Mouse (Mus musculus): Measurements from ENCODE around the gene Defb13. TPM values are rescaled to one million over a fixed set of nuclear protein-coding genes. Genes with fewer than 3 reads are reported as not detected.
"Not testable (repeated sequence)": the region's sequence is repeated elsewhere in the genome, so short reads cannot be mapped to it uniquely, and the experiment has no call there.

Defb13 gene
- polyA plus RNA-seq (2011; ENCODE audit: insufficient read length, low read depth, missing spikeins), result not detected in 2 replicates

DNA sequence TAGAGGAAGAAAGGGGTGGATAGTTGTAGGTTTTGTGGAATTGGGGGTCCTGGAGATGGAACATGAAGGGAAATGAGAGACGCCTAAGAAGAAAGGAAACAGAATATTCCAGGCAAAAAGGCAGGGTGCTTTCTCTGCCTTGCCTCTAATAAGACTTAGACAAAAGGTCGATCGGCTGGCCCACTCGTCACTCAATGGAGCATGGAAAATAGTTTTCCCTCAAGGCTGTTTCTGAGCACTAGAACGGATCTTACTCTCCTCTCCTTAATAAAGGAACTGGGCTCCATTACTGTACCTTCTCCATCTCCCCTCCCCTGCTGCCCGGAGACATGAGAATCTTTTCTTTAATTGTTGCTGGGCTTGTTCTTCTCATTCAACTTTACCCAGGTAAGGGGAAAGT lies at the start of gene Defb13:
TSS of gene Defb13 (plus strand) at position 301 of the 400 bp plus-strand sequence.
- Histone ChIP-seq H3K4me3 (ENCODE audit: insufficient read depth, low read length) (no peak within 1 kb of the TSS), H3K4me1 (ENCODE audit: control insufficient read depth, insufficient read depth, low read length) (no peaks in the 10 kb centered on the region), H3K27ac (ENCODE audit: insufficient read depth, low read length) (no peak within 1 kb of the TSS)
- no peak for TF ChIP-seq POLR2A (IDR thresholded peaks at IDR 0.05; ENCODE audit: low read depth, low read length)
- no peak for TF ChIP-seq CTCF (IDR thresholded peaks at IDR 0.05; ENCODE audit: borderline replicate concordance, insufficient read depth, low read length)

DNA sequence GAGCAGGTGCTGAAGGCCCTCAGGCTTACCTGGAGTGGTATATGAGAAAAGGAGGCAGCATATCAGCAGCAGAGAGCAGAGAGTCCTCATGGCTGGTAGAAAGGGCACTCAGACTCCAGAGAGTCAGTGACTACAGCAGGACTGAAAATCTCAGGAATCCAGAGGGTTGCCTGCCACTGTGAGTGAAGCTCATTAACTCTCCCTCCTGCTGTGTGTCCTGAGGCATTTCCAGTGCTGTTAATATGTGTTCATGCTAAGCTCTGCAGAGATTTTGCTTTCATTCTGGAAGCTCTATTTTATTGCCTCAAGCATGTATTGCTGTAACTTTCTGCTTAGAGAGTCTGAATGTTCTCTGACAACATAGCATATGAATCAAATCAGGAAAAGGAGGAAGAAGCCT lies 40.3 kb upstream of the Defb13 start, which contains the start of gene Defb11:
TSS of gene Defb11 (minus strand) at position 123 of the 400 bp plus-strand sequence.
- not testable (repeated sequence) for H3K4me3 ChIP-seq (ENCODE audit: insufficient read depth, low read length); H3K27ac ChIP-seq (ENCODE audit: insufficient read depth, low read length); H3K4me1 ChIP-seq (ENCODE audit: control insufficient read depth, insufficient read depth, low read length)

- H3K4me3 ChIP-seq (ENCODE audit: insufficient read depth, low read length), result no peak overlapping the region
- H3K27ac ChIP-seq (ENCODE audit: insufficient read depth, low read length), result no peak overlapping the region
- no peaks in the 10 kb centered on the region for H3K4me1 ChIP-seq (ENCODE audit: control insufficient read depth, insufficient read depth, low read length)
- TF ChIP-seq POLR2A (IDR thresholded peaks at IDR 0.05; ENCODE audit: low read depth, low read length) (no peak), CTCF (IDR thresholded peaks at IDR 0.05; ENCODE audit: borderline replicate concordance, insufficient read depth, low read length) (no peak)
These were observed 34.6 kb upstream of the Defb13 start for GRCm38 (mm10) chr8:21911931-21912330.

GRCm38 (mm10) chr8:21912554-21912953 lies 34.0 kb upstream of the Defb13 start:
- Histone ChIP-seq H3K4me1 (ENCODE audit: control insufficient read depth, insufficient read depth, low read length) (no peaks in the 10 kb centered on the region), H3K27ac (ENCODE audit: insufficient read depth, low read length) (no peak overlapping the region), H3K4me3 (ENCODE audit: insufficient read depth, low read length) (no peak overlapping the region)
- TF ChIP-seq POLR2A (IDR thresholded peaks at IDR 0.05; ENCODE audit: low read depth, low read length) (no peak), CTCF (IDR thresholded peaks at IDR 0.05; ENCODE audit: borderline replicate concordance, insufficient read depth, low read length) (no peak)

GRCm38 (mm10) chr8:21915625-21916024 lies 30.9 kb upstream of the Defb13 start:
- TF ChIP-seq CTCF (IDR thresholded peaks at IDR 0.05; ENCODE audit: borderline replicate concordance, insufficient read depth, low read length) (no peak), POLR2A (IDR thresholded peaks at IDR 0.05; ENCODE audit: low read depth, low read length) (no peak)
- no peaks in the 10 kb centered on the region for H3K4me1 ChIP-seq (ENCODE audit: control insufficient read depth, insufficient read depth, low read length)
- no peak overlapping the region for H3K4me3 ChIP-seq (ENCODE audit: insufficient read depth, low read length)
- H3K27ac ChIP-seq (ENCODE audit: insufficient read depth, low read length), result no peak overlapping the region

- not testable (repeated sequence) for H3K27ac ChIP-seq (ENCODE audit: insufficient read depth, low read length); H3K4me1 ChIP-seq (ENCODE audit: control insufficient read depth, insufficient read depth, low read length); H3K4me3 ChIP-seq (ENCODE audit: insufficient read depth, low read length)
These were observed 15.8 kb upstream of the Defb13 start for GRCm38 (mm10) chr8:21930754-21931153.

- Histone ChIP-seq H3K4me1 (ENCODE audit: control insufficient read depth, insufficient read depth, low read length) (no peaks in the 10 kb centered on the region), H3K4me3 (ENCODE audit: insufficient read depth, low read length) (no peak within 1 kb of the TSS), H3K27ac (ENCODE audit: insufficient read depth, low read length) (no peak within 1 kb of the TSS)
- TF ChIP-seq POLR2A (IDR thresholded peaks at IDR 0.05; ENCODE audit: low read depth, low read length) (no peak), CTCF (IDR thresholded peaks at IDR 0.05; ENCODE audit: borderline replicate concordance, insufficient read depth, low read length) (no peak)
These were observed 14.0 kb upstream of the Defb13 start, which contains the start of gene Defb15 for GRCm38 (mm10) chr8:21932610-21933009. Gene Defb15, minus strand, starts transcription at chr8:21932710.

GRCm38 (mm10) chr8:21938052-21938451 lies 8.5 kb upstream of the Defb13 start, which contains the start of gene Defb35:
Gene Defb35, plus strand, starts transcription at chr8:21938352.
- H3K4me1 ChIP-seq (ENCODE audit: control insufficient read depth, insufficient read depth, low read length); H3K4me3 ChIP-seq (ENCODE audit: insufficient read depth, low read length); H3K27ac ChIP-seq (ENCODE audit: insufficient read depth, low read length): not testable (repeated sequence)

DNA sequence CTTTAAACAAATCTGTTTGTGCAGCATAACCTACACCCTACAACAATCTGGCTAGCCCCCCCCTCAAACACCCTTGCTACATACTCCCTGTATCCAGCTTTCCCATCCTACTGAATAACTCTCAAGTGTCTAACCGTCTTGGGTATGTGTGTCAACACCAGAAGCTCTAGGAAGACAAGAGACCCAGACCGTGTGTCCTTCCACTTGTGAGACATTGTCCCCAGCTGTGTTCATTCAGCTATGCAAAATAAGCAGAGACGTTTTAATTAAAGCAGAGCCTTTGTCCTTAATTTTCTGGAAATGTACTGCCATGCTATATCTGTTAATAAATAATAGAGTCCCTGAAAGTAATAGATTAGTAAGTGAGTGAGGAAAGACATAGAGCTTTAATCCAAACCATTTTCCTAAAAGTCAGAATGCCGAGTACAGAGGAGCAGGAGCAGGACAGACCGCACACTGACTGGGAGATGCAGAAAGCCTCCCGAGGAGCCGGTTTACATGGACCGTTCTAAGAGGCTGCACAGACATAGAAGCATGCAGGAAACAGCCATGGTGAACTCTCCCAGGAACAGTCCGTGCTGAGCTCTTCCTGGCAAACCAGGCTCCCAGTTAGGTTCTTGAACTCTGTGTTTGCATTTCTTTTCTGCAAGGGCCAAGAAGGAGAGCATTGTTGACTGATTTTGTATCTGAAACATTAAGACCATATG lies 902 bp downstream of the Defb13 start:
- no peak overlapping the region for H3K27ac ChIP-seq (ENCODE audit: insufficient read depth, low read length)
- no peak overlapping the region for H3K4me3 ChIP-seq (ENCODE audit: insufficient read depth, low read length)
- no peak for TF ChIP-seq POLR2A (IDR thresholded peaks at IDR 0.05; ENCODE audit: low read depth, low read length)
- TF ChIP-seq CTCF (IDR thresholded peaks at IDR 0.05; ENCODE audit: borderline replicate concordance, insufficient read depth, low read length), result no peak
- no peaks in the 10 kb centered on the region for H3K4me1 ChIP-seq (ENCODE audit: control insufficient read depth, insufficient read depth, low read length)

- Histone ChIP-seq H3K4me3 (ENCODE audit: insufficient read depth, low read length) (no peak overlapping the region), H3K4me1 (ENCODE audit: control insufficient read depth, insufficient read depth, low read length) (no peaks in the 10 kb centered on the region), H3K27ac (ENCODE audit: insufficient read depth, low read length) (no peak overlapping the region)
- no peak for TF ChIP-seq CTCF (IDR thresholded peaks at IDR 0.05; ENCODE audit: borderline replicate concordance, insufficient read depth, low read length)
- TF ChIP-seq POLR2A (IDR thresholded peaks at IDR 0.05; ENCODE audit: low read depth, low read length), result no peak
These were observed 8.8 kb downstream of the Defb13 start for GRCm38 (mm10) chr8:21955321-21955720.

GRCm38 (mm10) chr8:21956336-21956735 lies 9.8 kb downstream of the Defb13 start:
- TF ChIP-seq POLR2A (IDR thresholded peaks at IDR 0.05; ENCODE audit: low read depth, low read length), result no peak
- TF ChIP-seq CTCF (IDR thresholded peaks at IDR 0.05; ENCODE audit: borderline replicate concordance, insufficient read depth, low read length), result no peak
- Histone ChIP-seq H3K4me1 (ENCODE audit: control insufficient read depth, insufficient read depth, low read length) (no peaks in the 10 kb centered on the region), H3K27ac (ENCODE audit: insufficient read depth, low read length) (no peak overlapping the region), H3K4me3 (ENCODE audit: insufficient read depth, low read length) (no peak overlapping the region)

All from embryonic fibroblast, embryonic 13.5 days (primary cell).